Comparison of ENCODE assay signal across 31 mouse cellular contexts in genomic region chr5:107782360-107782759, GRCm38 (mm10). TPM values are rescaled to one million over a fixed set of nuclear protein-coding genes. Genes with fewer than 3 reads are reported as not detected.
DNase-seq lines count a peak whose midpoint lies in the region; ATAC-seq lines count a peak whose summit lies in the region.
"Had no signal": no experiment of that assay in that cellular context is flagged by ENCODE, and none has a peak within 500 bp of the region (broad histone marks: within the 10 kb centered on the region; RNA-seq: fewer than 3 reads in every experiment).

No protein-coding gene starts in this region.

- peaks cover 19% of the 10 kb centered on the region for H3K36me3 ChIP-seq in hindbrain, embryonic 14.5 days (replicated peaks; ENCODE audit: control insufficient read depth, insufficient read depth)

- DNase-seq in thymus, postnatal 0 days (ENCODE audit: low spot score): peak; percentile 26
- no peak for DNase-seq in thymus, postnatal 25 days
- peak; percentile 51 for DNase-seq in CD4-positive, CD25-positive, alpha-beta regulatory T cell, adult 2 months (ENCODE audit: low read depth, low spot score)
- DNase-seq in induced T-regulatory cell, adult 2 months (ENCODE audit: low read depth): peak; percentile 40
- DNase-seq in frontal cortex, adult 2 months (ENCODE audit: extremely low spot score in 1 of 2, low spot score in 1 of 2): no peak
- no peak for DNase-seq in hindbrain, embryonic 14.5 days (ENCODE audit: low spot score)
- DNase-seq: adrenal gland, postnatal 10 days; cerebellum, adult 11 months; cerebellum, adult 9-10 months; cerebellum, postnatal 36 days; heart, adult 2 months; heart, postnatal 4 days; kidney, adult 8-10 months; kidney, postnatal 4 days; liver; lung, postnatal 4 days; midbrain, embryonic 14.5 days; spleen, adult 18-20 months had no signal

- ATAC-seq in hindbrain, embryonic 14.5 days (ENCODE audit: low FRiP score): no peak
- ATAC-seq: forebrain, embryonic 15.5 days; Patski had no signal

- no peak overlapping the region for H3K4me3 ChIP-seq in hindbrain, embryonic 14.5 days (replicated peaks; ENCODE audit: low read length)
- H3K4me3 ChIP-seq: embryonic facial prominence, embryonic 13.5 days; forebrain, embryonic 10.5 days; forebrain, embryonic 15.5 days; heart, adult 2 months; heart, embryonic 12.5 days; hindbrain, embryonic 13.5 days; liver, embryonic 15.5 days; lung, embryonic 15.5 days had no signal

- no peak overlapping the region for H3K9ac ChIP-seq in hindbrain, embryonic 14.5 days
- H3K9ac ChIP-seq: embryonic facial prominence, embryonic 13.5 days; forebrain, embryonic 15.5 days; heart, embryonic 12.5 days; hindbrain, embryonic 13.5 days; liver, embryonic 15.5 days; lung, embryonic 15.5 days had no signal

- no peak overlapping the region for H3K27ac ChIP-seq in hindbrain, embryonic 14.5 days
- H3K27ac ChIP-seq: embryonic facial prominence, embryonic 13.5 days; forebrain, embryonic 10.5 days; forebrain, embryonic 15.5 days; heart, adult 2 months; hindbrain, embryonic 13.5 days; kidney, postnatal 0 days; liver, embryonic 15.5 days; lung, embryonic 15.5 days; stomach, postnatal 0 days had no signal

- no peaks in the 10 kb centered on the region for H3K9me3 ChIP-seq in hindbrain, embryonic 14.5 days (ENCODE audit: control insufficient read depth, low read length)
- H3K9me3 ChIP-seq: embryonic facial prominence, embryonic 13.5 days; forebrain, embryonic 10.5 days; forebrain, embryonic 15.5 days; G1E; heart, embryonic 12.5 days; hindbrain, embryonic 13.5 days; liver, embryonic 15.5 days; lung, embryonic 15.5 days had no signal

- WGBS in hindbrain, embryonic 14.5 days: 98% methylated on average over 1 of the region's 1 CpGs

- no peaks in the 10 kb centered on the region for H3K27me3 ChIP-seq in hindbrain, embryonic 14.5 days (ENCODE audit: control insufficient read depth, insufficient read depth, low read length)
- H3K27me3 ChIP-seq: embryonic facial prominence, embryonic 13.5 days; forebrain, embryonic 15.5 days; heart, embryonic 12.5 days; hindbrain, embryonic 13.5 days; liver, embryonic 15.5 days; lung, embryonic 15.5 days; Patski had no signal

- H3K4me1 ChIP-seq in hindbrain, embryonic 14.5 days (replicated peaks; ENCODE audit: control insufficient read depth, insufficient read depth, low read length): no peaks in the 10 kb centered on the region
- H3K4me1 ChIP-seq: embryonic facial prominence, embryonic 13.5 days; forebrain, embryonic 10.5 days; forebrain, embryonic 15.5 days; heart, embryonic 12.5 days; hindbrain, embryonic 13.5 days; liver, embryonic 15.5 days; lung, embryonic 15.5 days had no signal

- H3K4me2 ChIP-seq in hindbrain, embryonic 14.5 days (replicated peaks): no peak overlapping the region
- H3K4me2 ChIP-seq: embryonic facial prominence, embryonic 13.5 days; forebrain, embryonic 15.5 days; heart, embryonic 12.5 days; hindbrain, embryonic 13.5 days; liver, embryonic 15.5 days; lung, embryonic 15.5 days had no signal

RNA-seq across cellular contexts. Expression of gene Ube2d2b, which starts 47.5 kb away (rescaled TPM):
- polyA plus RNA-seq in thymus, postnatal 0 days (2015; fragmentation: Nextera tagmentation; extraction: Ambion mirVana): 0.08 TPM in 1 of 2 replicates, not detected in the other
- polyA plus RNA-seq in frontal cortex, adult 2 months (2012; rRNA removed): not detected in 2 replicates
- 0.12 and 0.23 TPM in 2 replicates for polyA plus RNA-seq in hindbrain, embryonic 14.5 days (2014; fragmentation: Nextera tagmentation; extraction: Ambion mirVana)
- polyA plus RNA-seq: G1E; heart, postnatal 0 days; kidney, postnatal 0 days; neural tube, embryonic 11.5 days; Patski; stomach, postnatal 0 days had no signal

RNA-seq across cellular contexts. Expression of gene Gfi1, which starts 56.5 kb away (rescaled TPM):
- 39.4 and 42.8 TPM in 2 replicates for polyA plus RNA-seq in thymus, postnatal 0 days (2015; fragmentation: Nextera tagmentation; extraction: Ambion mirVana)
- 0.10 TPM in 1 of 2 replicates, not detected in the other for polyA plus RNA-seq in frontal cortex, adult 2 months (2012; rRNA removed)
- 0.08 TPM in 1 of 2 replicates, not detected in the other for polyA plus RNA-seq in hindbrain, embryonic 14.5 days (2014; fragmentation: Nextera tagmentation; extraction: Ambion mirVana)
- polyA plus RNA-seq: embryonic facial prominence, embryonic 13.5 days; forebrain, embryonic 10.5 days; forebrain, embryonic 15.5 days; heart, postnatal 0 days; hindbrain, embryonic 13.5 days; kidney, postnatal 0 days; midbrain, embryonic 14.5 days; neural tube, embryonic 11.5 days had no signal

Comparison
In these comparisons a context has a peak if more than half of its experiments do, and no peak if none do; other contexts are left out.
1. DNase-seq: peak in thymus, postnatal 0 days (single experiment), CD4-positive, CD25-positive, alpha-beta regulatory T cell, adult 2 months (single experiment) and induced T-regulatory cell, adult 2 months (single experiment); none in thymus, postnatal 25 days (single experiment), frontal cortex, adult 2 months (0 of 2) and hindbrain, embryonic 14.5 days (single experiment).
2. RNA of gene Gfi1, which starts 56.5 kb away (polyA plus RNA-seq): 39.4 to 42.8 TPM in thymus, postnatal 0 days; 0.10 TPM in frontal cortex, adult 2 months and 0.08 TPM in hindbrain, embryonic 14.5 days; every median in the first group is over 10 times any median in the second.